Mouse (Mus musculus) lung, adult 2 months (tissue): Measurements from ENCODE around the gene Bcan. TPM values are rescaled to one million over a fixed set of nuclear protein-coding genes. Genes with fewer than 3 reads are reported as not detected.

Source experiments
- DNase-seq: peaks from one replicate; pipeline ENCODE4 v3.0.0; 2022
- H3K4me1 ChIP-seq: fragments of 200-500 bp; 2 replicates; pipeline ENCODE4 v1.6.1; 2011; ENCODE audit warnings: low read length; ENCODE audit not compliant: control insufficient read depth, insufficient read depth
- H3K4me3 ChIP-seq: fragments of 200-500 bp; replicated peaks from 2 replicates; pipeline ENCODE3; 2011; ENCODE audit warnings: low read depth, mild to moderate bottlenecking, control low read depth, low read length; ENCODE audit errors: extremely low read depth
- CTCF ChIP-seq: fragments of 200-500 bp; IDR thresholded peaks from 2 replicates; pipeline ENCODE4 v1.5.1; 2011; ENCODE audit warnings: mild to moderate bottlenecking, low read length, control low read depth; ENCODE audit not compliant: insufficient read depth
- POLR2A ChIP-seq: fragments of 200-500 bp; IDR thresholded peaks from 2 replicates; pipeline ENCODE4 v1.6.1; 2011; ENCODE audit warnings: low read depth, mild to moderate bottlenecking, control low read depth, low read length, borderline replicate concordance; ENCODE audit errors: extremely low read depth
- WGBS: fragments of 180-500 bp; shearing (Covaris S2); methylation state at CpG from one replicate; pipeline ENCODE4 v1.1.7; 2018; 5-methylcytosine and 5-hydroxymethylcytosine counted together
- polyA plus RNA-seq: library from polyadenylated mRNA; depleted of rRNA; stranded (reverse); fragments of >200 nt; gene quantifications from 2 replicates; pipeline ENCODE4 v1.2.3, GENCODE M21; 2012

Bcan gene
- polyA plus RNA-seq, 1 experiment, result 7.2 TPM

GRCm38 (mm10) chr3:88023192-88024074, 23.4 kb upstream of the Bcan start:
- Histone ChIP-seq H3K4me3 (peak overlapping the region; percentile 55), H3K4me1 (peaks cover 9% of the 10 kb centered on the region; the same call in 1 of the 2 replicates)
- TF ChIP-seq CTCF (no peak), POLR2A (no peak)
- WGBS, result under 1% methylated on average over 81 of the region's 81 CpGs
- no peak for DNase-seq

DNA sequence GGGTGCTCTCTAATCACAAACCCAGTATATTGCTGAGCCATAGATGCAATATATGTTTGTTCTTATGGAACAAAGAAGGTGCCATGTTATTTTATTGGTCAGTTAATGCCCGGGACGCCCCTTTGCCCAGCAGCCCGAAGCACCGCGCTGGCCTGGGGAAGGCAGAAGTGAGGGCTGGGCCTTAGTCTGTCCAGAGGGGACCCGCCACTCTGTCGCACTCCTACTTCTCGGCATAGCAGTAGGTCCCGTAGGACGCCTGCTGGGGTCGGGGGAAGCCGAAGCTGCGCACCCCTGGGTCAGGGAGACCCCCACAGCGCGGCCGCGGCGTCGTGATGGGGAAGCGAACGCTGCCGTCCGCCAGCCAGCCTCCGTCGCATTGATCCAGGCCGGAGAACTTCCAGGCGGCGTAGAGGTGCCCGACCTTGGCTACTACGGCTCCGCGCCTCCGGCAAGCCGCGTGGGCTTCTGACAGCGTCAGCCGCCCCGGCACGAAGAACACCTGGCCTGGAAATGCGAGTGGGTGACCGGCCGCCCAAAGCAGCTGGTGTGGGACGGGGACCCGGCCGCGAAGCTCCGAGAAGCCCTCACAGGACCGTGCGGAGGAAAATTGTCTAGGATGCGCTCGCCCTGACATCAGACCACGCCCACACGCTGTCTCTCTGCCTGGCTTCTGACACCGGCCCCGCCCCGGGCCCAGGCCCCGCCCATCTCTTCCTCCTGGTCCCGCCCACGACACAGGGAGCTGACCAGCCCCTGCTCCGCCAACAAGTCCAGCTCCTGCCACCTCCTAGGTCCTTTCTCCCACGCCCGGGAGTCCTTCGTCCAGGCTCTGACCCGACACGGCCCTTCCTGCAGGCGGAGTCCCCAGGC, 22.5 kb upstream of the Bcan start:
- peak; percentile 94 for DNase-seq
- H3K4me1 ChIP-seq, result peaks cover 9% of the 10 kb centered on the region; the same call in 1 of the 2 replicates
- 3% methylated on average over 66 of the region's 66 CpGs for WGBS
- TF ChIP-seq POLR2A (peak; percentile 15; the same call in 1 of the 2 replicates), CTCF (no peak)
- H3K4me3 ChIP-seq, result peak overlapping the region; percentile 55

DNA sequence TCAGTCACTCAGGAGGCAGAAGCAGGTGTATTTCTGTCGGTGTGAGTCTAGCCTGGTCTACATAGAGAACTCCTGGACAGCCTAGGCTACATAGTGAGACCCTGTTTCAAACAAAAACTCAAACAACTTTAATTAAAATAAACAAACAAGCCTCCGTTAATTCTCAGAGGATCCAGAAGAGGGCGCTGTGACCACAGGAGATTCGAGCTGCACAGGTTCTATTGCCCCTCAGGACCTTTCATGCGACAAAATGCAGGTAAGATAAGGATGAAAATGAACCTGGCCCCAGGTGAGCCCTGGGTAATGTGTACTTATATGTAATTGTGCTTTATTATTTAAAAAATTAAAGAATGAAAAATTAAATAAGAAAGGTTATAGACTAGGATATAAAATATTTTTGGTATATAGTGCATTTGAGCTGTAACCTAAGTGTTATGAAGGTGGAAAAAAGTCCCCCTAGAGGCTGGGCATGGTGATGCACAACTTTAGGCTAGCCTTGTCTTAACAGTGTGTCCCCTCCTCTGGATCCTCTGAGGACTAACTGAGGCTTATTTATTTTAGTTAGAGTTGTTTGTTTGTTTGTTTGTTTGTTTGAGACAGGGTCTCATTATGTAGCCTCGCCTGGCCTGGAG, 10.7 kb upstream of the Bcan start:
- no peak for DNase-seq
- WGBS, result 11% methylated on average over 6 of the region's 6 CpGs
- no peak for TF ChIP-seq POLR2A
- TF ChIP-seq CTCF, result peak; percentile 55

DNA sequence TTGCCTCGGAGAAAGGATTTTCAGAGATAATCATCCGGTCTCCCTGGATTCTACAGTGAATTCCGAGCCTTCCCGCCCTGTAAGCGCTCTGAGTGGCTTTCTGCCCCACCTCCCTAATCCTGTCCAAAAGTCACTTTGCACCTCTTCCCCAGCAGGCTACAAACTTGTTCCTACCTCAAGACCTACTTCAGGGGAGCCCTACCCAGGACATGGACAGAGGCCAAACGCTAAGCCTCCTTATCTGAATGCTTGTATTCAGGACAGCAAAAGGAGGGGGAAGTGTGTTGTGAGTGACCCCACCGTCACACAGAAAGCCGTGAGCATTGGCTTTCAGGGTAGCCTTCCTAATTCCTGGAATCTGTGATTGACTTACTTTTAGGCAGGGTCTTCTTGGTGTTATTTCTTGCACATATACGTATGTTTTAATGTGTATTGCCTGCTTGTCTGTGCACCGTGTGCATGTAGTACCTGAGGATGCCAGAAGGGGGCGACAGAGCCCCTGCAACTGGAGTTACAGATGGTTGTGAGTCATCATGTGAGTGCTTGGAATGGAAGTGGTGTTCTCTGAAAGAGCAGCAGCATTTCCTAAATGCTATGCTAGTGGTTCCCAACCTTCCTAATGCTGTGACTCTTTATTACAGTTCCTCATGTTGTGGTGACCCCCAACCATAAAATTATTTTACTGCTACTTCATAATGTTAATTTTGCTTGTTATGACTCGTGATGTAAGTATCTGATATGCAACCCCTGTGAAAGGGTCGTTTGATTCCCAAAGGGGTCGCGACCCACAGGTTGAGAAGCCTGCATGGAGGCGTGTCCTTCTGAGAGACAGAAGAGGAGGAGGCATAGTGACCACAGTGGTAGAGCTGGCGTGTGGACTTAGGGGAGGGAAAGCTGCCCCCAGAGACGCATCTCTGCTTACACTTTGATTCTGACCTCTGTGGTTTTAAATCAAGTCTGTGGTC, 6.1 kb upstream of the Bcan start:
- DNase-seq, result peak; percentile 36
- 60% methylated on average over 18 of the region's 18 CpGs for WGBS
- H3K4me1 ChIP-seq, result no peaks in the 10 kb centered on the region

More for the DNA sequence above, 10.7 kb upstream of the Bcan start:
- Histone ChIP-seq H3K4me3 (no peak overlapping the region), H3K4me1 (no peaks in the 10 kb centered on the region)

GRCm38 (mm10) chr3:88002291-88002976, 2.4 kb upstream of the Bcan start:
- DNase-seq, result peak; percentile 59
- no peak for TF ChIP-seq CTCF
- TF ChIP-seq POLR2A, result no peak
- WGBS, result 4% methylated on average over 17 of the region's 17 CpGs
- 0 out of 2 replicates have a peak, but pooled peaks cover 2% of the 10 kb centered on the region for H3K4me1 ChIP-seq
- no peak overlapping the region for H3K4me3 ChIP-seq

More for the DNA sequence above, 6.1 kb upstream of the Bcan start:
- TF ChIP-seq CTCF (peak; percentile 61), POLR2A (no peak)
- no peak overlapping the region for H3K4me3 ChIP-seq

GRCm38 (mm10) chr3:88000816-88001595, 976 bp upstream of the Bcan start:
- no peak for TF ChIP-seq POLR2A
- DNase-seq, result no peak
- 0 out of 2 replicates have a peak, but pooled peaks cover 2% of the 10 kb centered on the region for H3K4me1 ChIP-seq
- 15% methylated on average over 11 of the region's 11 CpGs for WGBS
- H3K4me3 ChIP-seq, result no peak overlapping the region

GRCm38 (mm10) chr3:87999243-87999895, 661 bp downstream of the Bcan start:
- TF ChIP-seq CTCF (no peak), POLR2A (no peak)
- no peak for DNase-seq
- H3K4me3 ChIP-seq, result no peak overlapping the region
- 2% methylated on average over 38 of the region's 38 CpGs for WGBS
- H3K4me1 ChIP-seq, result 0 out of 2 replicates have a peak, but pooled peaks cover 2% of the 10 kb centered on the region
